Mouse (Mus musculus): ENCODE results near the gene Gm8126.
"Not testable (repeated sequence)": the region's sequence is repeated elsewhere in the genome, so short reads cannot be mapped to it uniquely, and the experiment has no call there.

The Gm8126 gene

DNA sequence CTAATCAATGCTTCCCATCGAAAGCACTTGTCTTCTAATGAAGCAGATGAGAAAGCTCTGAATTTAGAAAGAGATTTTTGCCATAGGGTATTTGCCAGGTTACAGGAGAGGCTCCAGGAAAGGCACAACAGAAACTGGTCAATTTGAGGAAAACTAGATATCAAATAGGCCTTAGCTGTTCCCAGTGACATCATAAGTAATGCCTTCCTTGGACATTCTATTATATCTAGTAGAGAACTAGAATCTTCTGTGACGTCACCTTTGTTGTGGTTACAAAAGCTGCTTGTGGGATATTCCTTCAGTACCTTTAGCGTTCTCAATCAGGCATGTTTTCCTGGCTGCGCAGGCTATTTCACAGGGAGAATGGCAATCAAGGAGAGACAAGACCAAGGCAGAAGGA is at the start of gene Gm8126:
TSS of gene Gm8126 (plus strand) at position 301 of the 400 bp plus-strand sequence.
- not testable (repeated sequence) for DNase-seq (ENCODE audit: extremely low read depth, low read depth, low spot score)

DNA sequence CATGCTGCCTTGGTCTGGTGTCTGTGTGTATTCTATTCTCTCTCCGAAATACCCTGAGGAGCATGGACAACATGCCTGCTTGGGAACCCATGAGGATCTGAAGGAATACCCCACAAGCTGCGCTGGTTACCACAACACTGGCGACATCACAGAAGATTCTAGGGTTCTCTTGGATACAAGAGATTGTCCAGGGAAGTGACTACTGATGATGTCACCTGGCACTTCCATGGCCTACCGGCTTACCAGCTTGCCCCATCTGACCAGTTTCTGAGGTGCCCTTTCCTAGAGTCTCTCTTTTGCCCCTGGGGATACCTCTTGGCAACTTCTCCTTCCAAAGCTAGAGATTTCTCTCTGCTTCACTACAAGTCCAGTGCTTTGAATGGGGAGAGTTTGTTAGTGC is 23.2 kb upstream of the Gm8126 start, which contains the start of gene Gm8122:
TSS of gene Gm8122 (minus strand) at position 101 of the 400 bp plus-strand sequence.
- DNase-seq (ENCODE audit: extremely low read depth, low read depth, low spot score), result not testable (repeated sequence)

DNA sequence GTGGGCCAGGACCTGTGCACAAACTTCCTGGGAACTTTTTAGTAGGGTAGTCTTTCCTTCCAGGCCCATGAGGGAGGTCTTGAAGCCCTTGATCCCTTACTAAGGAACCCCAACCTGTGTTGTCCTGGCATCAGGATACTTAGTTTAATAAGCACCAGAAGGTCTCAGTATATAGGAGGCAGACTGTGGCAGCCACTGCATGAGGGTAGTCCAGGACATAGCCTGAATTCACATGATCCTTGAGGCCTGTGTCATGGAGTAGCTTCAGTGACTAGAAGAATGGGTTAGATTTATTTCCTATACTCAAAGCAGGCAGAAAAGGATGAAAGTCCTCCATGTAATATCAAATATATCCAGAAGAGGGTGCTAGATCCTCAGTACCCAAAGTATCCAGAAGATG is 20.7 kb upstream of the Gm8126 start:
- not testable (repeated sequence) for DNase-seq (ENCODE audit: extremely low read depth, low read depth, low spot score)

DNA sequence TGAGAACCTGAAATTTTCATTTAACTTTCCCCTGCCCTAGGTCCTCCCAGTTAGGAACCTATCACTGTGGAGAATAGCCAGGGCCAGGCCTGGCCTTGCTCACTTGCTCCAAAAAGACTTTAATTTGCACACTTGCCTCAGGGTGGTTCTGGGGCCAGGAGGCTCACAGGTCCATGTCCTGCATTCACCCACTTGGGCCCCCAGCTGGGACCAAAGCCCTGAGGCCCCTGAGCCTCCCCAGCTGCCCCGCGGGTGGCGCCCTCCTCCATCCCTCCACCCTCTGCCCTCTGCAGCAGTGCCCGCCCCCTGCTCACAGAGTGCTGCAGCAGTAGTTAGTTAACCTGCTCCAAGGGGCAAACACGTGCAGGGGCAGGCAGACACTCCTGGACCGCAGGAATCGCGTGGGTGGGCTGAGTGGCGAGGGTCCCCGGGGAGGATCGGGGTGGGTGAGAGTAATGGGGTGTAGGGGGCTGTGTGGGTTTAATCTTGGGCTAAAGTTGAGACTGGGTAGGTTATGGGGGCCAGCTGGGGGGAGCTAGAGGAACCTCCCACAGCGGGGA is 8.8 kb upstream of the Gm8126 start:
- not testable (repeated sequence) for DNase-seq (ENCODE audit: extremely low read depth, low read depth, low spot score)

DNA sequence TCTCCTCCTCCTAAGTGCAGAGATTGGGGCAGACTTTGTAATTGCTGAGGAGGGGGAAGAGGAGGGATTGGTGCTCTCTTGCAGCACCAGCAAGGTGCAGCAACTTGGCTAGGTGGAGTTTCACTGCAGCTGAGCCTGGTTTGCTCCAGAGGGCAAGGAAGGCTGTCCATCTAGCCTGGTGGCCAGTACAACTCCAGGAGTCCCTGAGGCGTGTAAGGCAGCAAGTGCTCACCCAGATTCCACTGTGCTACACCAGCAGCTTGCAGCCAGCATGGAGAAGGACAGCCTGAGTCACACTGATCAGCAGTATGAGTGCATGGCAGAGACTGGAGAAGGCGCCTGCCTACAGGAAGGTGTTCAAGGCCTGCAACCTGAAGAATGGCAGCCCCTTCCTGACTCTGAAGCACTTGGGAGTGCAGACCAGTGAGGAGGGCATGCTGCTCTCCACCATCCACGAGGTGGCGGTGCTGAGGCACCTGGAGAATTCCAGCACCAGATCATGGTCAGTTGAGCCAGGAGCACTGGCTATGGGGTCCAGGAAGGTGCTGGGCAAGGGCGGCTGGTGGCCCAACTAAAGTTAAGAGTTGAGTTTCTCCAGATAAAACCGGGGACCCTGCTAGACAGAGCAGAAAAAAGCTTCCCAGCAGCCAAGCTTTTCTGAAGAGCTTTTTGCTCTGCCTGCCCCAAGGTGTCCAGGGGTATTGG is 7.7 kb upstream of the Gm8126 start:
- not testable (repeated sequence) for DNase-seq (ENCODE audit: extremely low read depth, low read depth, low spot score)

DNA sequence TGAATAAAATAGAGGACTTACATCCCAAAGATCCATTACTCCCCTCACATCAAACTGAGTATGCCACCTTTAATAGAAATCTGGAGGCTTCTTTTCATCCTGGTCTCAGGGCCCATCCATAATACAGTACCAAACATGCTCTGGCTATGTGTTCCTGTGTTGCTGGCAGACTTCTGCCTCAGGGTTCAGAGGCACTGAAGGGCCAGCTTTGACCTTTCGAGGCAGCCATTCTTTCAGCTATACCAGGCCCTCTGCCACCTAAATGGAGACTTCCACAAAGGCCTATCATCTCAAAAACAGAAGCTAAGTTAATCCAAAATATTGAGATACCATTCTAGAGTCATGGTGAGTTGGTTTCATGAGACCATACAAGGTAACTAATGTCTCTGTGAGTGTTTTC is 1.9 kb upstream of the Gm8126 start:
- DNase-seq (ENCODE audit: extremely low read depth, low read depth, low spot score), result not testable (repeated sequence)

DNA sequence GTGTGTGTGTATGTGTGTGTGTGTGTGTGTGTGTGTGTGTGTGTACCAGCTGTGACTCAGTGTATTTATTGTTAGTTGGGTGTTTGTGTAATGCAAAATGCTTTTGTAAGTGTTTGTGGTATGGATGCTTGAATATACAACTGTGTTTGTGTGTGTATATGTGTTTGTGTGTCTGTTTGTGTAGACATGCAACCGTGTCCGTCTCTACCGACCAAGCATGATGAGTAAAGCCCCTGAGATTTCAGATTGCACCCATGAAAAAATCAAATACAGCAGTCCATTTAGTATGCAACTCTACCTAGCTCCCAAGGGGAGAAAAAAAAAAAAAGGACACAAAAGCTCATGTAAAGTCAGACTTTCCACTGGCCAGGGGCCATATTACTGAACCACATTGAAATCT is 5.0 kb downstream of the Gm8126 start:
- not testable (repeated sequence) for DNase-seq (ENCODE audit: extremely low read depth, low read depth, low spot score)

DNA sequence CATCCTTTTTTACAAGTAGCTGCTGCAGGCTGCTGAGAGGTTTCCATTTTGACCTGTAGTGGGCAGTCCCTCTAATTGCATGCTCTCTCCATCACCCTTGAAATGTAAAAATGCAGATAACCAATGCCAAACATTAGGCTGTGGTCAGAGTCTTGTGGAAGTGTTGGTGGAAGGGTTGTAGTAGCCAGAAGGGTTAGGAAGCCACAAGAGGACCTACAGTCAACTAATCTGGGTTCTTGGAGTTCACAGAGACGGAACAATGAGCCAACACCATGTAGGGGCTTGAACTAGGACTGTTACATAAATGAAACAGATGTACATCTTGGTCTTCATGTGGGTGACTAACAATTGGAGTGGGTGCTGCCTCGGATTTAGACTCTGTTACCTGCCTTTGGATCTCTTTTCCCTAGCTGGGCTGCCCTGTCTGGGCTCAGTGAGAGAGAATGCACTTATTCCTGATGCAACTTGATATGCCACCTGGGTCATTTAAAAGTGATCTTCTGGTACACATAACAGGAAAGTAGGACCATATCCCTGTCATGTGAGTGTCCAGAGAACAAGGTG is 10.2 kb downstream of the Gm8126 start:
- not testable (repeated sequence) for DNase-seq (ENCODE audit: extremely low read depth, low read depth, low spot score)

DNA sequence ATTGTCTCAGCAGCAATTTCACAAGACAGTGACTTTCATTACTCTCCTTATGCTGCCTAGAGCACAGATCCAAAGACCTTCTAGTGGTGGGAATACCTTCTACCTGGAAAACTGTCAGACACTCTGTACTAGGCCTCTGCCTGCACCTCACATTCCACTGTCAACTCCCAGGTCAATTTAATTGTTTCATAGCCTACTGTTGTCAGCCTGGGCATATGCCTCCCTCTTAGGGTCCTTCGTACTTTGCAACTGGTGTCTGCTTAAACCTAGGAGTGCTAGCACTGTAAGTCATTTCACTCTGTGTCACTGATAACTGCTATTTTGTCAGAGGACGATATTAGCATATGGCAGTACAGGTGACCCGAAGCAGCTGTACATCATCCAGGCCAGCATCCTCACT is 10.8 kb downstream of the Gm8126 start:
- DNase-seq (ENCODE audit: extremely low read depth, low read depth, low spot score), result not testable (repeated sequence)

DNA sequence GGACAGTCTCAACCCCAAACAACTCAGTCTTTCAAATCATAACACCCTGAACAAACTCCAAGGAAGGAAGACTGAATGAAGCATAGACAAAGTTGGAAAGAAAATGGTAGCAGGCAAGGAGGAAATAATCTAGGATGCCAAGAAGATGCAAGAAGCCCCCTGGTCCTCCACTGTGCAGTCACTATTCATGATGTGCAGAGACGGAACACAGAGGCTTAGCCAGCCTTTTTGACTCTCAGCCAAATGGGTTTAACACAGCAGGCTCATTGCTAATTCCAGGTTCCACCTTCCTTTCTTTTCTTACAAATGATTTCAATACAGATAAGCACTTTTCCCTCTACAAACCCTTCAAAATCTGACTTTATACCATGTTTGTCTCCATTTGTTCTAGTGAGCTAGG is 14.7 kb downstream of the Gm8126 start:
- DNase-seq (ENCODE audit: extremely low read depth, low read depth, low spot score), result not testable (repeated sequence)

DNA sequence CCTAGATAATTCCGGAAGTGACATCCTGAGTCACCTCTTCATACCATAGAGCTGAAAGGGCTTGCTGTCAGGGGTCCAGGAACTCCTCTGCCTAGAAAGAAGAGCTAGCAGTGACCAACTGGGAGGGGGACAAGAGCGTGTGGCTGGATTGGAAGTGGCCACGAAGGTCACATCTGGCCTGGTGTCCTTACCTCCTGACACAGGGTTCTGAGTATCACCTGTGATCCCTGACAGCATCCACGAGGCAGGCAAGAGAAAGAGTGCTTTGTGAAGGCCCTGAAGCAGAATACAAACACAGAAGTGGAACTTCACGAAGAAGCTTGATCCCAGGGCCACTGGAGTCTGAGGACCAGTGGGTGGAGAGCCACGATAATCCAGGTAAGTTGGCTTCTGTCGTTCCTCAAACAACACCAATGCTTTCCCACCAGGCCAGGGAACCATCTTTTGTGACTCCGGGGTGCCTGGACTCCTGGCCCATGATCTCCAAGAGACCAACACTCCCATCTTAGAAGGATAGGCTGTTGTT is 16.6 kb downstream of the Gm8126 start, which contains the start of gene Gm9732:
TSS of gene Gm9732 (plus strand) at position 51 of the 526 bp plus-strand sequence.
- not testable (repeated sequence) for DNase-seq (ENCODE audit: extremely low read depth, low read depth, low spot score)

DNA sequence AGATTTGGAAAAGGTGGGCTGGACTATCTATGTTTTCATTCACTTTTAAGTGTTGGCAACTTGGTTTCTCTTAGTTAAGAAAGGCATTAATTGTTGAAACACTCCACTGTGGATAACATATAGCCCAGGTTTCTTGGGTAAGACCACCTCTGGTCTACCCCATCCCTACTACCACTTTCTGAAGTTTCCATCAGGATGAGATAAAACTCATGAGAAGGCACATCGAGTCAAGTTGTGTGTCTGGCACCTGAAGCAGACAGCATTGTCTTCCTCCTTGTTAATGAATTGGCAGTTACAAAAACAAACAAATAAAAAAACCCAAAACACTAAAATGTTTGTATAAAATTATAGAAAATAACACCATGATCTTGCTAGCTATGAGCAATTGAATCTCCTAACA is 17.3 kb downstream of the Gm8126 start:
- not testable (repeated sequence) for DNase-seq (ENCODE audit: extremely low read depth, low read depth, low spot score)

DNA sequence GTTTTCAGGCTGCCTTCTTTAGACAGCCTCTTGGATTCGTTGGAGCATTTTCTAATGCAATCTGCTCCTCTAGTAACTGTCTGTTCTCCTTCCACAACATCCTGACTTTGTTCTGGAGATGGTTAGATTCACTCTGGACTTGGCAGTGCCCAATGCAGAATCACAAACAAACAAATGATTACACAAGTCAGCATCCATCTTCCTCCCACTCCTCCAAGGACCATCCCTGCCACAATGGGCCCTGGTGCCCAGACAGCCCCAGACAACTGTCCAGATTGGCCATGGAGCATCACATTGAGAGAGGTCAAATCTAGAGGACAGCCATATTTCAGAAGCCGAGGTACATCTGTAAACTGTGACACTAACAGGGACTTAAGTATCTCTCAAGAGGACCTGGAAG is 19.0 kb downstream of the Gm8126 start:
- DNase-seq (ENCODE audit: extremely low read depth, low read depth, low spot score), result not testable (repeated sequence)

DNA sequence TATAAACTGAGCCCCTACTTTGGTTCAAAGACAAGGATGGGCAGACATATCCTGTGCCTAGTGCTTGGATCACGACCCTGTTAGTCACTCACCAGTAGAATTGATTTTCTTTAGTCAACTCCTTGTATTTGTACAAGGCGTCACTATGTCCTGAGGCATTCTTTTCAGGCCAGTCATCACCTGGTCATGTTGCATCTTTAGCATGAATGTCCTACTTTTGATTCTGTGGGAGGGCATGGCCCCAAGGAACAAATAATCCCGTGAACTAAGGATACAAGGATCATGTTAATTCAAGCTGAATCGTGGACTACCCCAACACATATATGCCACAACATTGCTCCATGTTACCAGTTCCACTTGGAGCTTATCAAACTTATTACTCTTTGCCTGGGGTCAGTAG is 19.7 kb downstream of the Gm8126 start:
- DNase-seq (ENCODE audit: extremely low read depth, low read depth, low spot score), result not testable (repeated sequence)

DNA sequence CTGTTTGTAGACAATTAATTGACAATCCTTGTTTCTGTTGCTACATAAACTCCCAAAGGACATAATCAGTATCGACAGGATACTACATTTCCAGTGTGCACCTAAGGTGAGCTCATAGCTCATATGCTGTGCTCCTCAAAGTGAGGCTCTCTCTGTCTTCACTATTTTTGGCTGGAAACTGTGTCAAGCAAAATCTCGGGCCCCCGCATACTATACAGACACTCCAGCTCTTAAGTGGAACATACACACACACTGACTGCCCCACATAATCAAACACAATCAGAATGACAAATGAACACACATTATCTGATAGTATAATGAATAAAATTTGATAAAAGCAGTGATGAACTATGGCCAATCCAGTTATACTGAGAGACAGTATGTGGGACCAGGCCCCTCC is 20.2 kb downstream of the Gm8126 start:
- not testable (repeated sequence) for DNase-seq (ENCODE audit: extremely low read depth, low read depth, low spot score)

DNA sequence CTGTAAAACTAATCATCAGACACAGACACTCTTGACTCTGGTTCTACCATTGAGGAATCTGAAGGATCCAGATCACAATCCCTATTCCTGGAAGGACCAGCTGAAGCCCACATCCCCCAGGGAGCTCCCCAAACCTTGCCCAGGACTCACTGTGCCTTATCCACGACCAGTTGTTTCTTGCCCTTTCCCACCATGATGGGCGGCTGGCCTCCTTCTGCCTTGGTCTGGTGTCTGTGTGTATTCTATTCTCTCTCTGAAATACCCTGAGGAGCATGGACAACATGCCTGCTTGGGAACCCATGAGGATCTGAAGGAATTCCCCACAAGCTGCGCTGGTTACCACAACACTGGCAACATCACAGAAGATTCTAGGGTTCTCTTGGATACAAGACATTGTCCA is 35.1 kb downstream of the Gm8126 start, which contains the start of gene Gm8127:
TSS of gene Gm8127 (minus strand) at position 330 of the 400 bp plus-strand sequence.
- DNase-seq (ENCODE audit: extremely low read depth, low read depth, low spot score), result not testable (repeated sequence)
